Mouse (Mus musculus) embryonic fibroblast, embryonic 13.5 days (primary cell): ENCODE data around the gene Sh3bp5. TPM values are rescaled to one million over a fixed set of nuclear protein-coding genes. Genes with fewer than 3 reads are reported as not detected.
"Not testable (repeated sequence)": the region's sequence is repeated elsewhere in the genome, so short reads cannot be mapped to it uniquely, and the experiment has no call there.

Experiments used
- H3K27ac ChIP-seq: 2 replicates; pipeline ENCODE4 v1.5.1; 2012; ENCODE audit warnings: low read length, control low read depth, inconsistent platforms; ENCODE audit not compliant: insufficient read depth
- H3K4me1 ChIP-seq: 2 replicates; pipeline ENCODE4 v1.6.1; 2011; ENCODE audit warnings: low read length; ENCODE audit not compliant: control insufficient read depth, insufficient read depth
- H3K4me3 ChIP-seq: 2 replicates; pipeline ENCODE4 v1.5.1; 2011; ENCODE audit warnings: mild to moderate bottlenecking, control low read depth, low read length; ENCODE audit not compliant: insufficient read depth
- CTCF ChIP-seq: IDR thresholded peaks from 2 replicates; pipeline ENCODE4 v1.5.1; 2011; ENCODE audit warnings: mild to moderate bottlenecking, control low read depth, low read length, moderate library complexity, borderline replicate concordance; ENCODE audit not compliant: insufficient read depth
- POLR2A ChIP-seq: IDR thresholded peaks from 2 replicates; pipeline ENCODE4 v1.6.1; 2011; ENCODE audit warnings: low read depth, mild to moderate bottlenecking, control low read depth, low read length, moderate library complexity
- polyA plus RNA-seq: library from polyadenylated mRNA; stranded (reverse); fragments of >200 nt; gene quantifications from 2 replicates; pipeline ENCODE4 v1.2.4, GENCODE M21; 2011; ENCODE audit warnings: low read depth; ENCODE audit not compliant: missing spikeins, insufficient read length

Gene Sh3bp5
- polyA plus RNA-seq, 1 experiment = 25.0 TPM

DNA sequence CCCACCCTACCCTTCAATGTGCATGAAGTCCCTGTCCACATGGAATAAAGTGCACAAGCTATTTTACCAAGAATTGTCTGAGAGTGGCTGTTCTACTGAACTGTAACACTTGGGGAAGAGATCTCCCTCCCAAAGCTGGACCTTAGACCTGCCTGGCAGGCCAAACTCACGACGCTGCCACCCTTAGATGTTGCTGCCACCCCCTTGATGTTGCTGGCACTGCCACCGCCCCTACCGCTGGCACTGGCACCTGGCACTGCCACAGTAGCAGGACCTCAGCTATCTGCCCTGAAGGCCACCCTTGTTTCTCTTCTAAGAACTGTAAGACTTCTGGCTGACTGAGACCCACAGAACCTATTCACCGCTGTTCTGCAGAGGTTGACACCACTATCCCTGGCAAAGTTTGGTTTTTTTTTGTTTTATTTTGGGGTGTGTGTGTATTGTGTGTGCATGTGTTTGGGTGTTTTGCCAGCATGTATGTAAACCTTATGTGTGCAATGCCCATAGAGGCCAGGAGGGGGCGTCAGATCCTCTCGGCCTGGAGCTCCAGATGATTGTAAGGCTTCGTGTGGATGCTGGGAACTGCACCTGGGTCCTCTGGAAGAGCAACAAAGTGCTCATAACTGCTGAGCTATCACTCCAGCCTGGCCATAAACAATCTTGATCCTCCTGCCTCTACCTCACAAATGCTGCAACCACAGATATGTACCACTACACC, 19.1 kb upstream of the Sh3bp5 start:
- Histone ChIP-seq H3K4me1 (no peaks in the 10 kb centered on the region), H3K4me3 (no peak overlapping the region), H3K27ac (no peak overlapping the region)
- TF ChIP-seq POLR2A = no peak
- no peak for TF ChIP-seq CTCF

- not testable (repeated sequence) for H3K4me1 ChIP-seq, H3K27ac ChIP-seq
Observed at GRCm38 (mm10) chr14:31453946-31454345, 18.1 kb upstream of the Sh3bp5 start.

DNA sequence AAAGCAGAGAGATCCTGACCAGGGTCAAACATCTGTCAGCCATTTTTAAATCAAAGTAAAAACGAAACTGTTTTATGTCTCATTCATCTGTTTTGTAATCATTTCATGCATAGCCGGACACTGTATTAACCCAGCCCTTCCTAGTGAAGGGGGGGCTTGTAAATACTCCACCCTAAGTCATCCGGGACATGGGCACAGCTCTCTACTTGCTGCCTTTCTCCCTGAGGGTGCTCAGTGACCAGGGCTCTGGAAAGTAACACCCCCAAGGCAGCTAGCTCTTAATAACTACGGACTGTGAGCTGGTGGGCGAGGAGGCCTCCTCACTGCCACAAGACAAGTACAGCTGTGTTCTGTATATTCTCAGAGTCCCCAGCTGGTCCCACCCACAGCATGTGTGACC, 13.1 kb upstream of the Sh3bp5 start:
- peak overlapping the region; percentile 65; the same call in 1 of the 2 replicates for H3K27ac ChIP-seq
- no peak overlapping the region for H3K4me3 ChIP-seq
- H3K4me1 ChIP-seq = no peaks in the 10 kb centered on the region
- no peak for TF ChIP-seq POLR2A
- TF ChIP-seq CTCF = no peak

More at GRCm38 (mm10) chr14:31453946-31454345, 18.1 kb upstream of the Sh3bp5 start:
- not testable (repeated sequence) for H3K4me3 ChIP-seq

GRCm38 (mm10) chr14:31443616-31444015, 7.7 kb upstream of the Sh3bp5 start:
- H3K4me3 ChIP-seq = no peak overlapping the region
- no peaks in the 10 kb centered on the region for H3K4me1 ChIP-seq
- no peak overlapping the region for H3K27ac ChIP-seq
- TF ChIP-seq POLR2A = no peak
- TF ChIP-seq CTCF = no peak

DNA sequence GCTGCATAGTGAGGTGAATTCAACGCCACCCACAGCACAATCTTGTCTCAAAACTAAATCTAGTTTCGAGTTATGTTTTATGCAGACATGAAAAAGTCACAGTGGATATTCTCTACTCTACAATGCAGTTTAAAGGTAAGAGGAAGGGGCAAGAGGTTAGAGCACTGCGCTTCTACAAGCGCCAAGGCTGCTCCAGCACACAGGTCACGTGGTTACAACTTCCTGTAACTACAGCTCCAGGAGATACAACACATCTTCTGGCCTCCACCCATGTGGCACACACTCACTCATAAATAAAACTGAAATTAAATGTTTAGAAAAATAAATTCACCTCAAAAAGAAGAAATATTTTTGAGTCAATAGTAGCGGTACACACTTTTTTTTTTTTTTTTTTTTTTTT, 4.8 kb upstream of the Sh3bp5 start:
- Histone ChIP-seq H3K27ac (no peak overlapping the region), H3K4me1 (no peaks in the 10 kb centered on the region), H3K4me3 (no peak overlapping the region)
- TF ChIP-seq CTCF (no peak), POLR2A (no peak)

DNA sequence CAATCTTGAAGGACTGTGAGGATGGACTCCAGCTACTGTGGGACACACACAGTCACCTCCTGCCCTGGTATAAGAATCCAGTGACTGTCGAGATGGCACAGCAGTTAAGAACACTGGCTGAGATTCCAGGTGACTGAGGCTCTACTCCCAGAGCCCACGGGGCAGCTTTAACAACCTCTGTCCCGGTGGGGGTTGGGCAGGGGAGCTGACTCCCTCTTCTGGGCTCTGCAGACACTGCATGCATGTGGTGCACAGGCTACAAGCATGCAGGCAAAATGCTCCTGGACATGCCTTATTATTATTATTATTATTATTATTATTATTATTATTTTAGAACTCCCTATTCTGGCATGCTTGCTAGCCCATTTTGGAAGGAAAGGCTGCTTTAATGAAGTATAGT, 4.4 kb upstream of the Sh3bp5 start:
- no peak for TF ChIP-seq CTCF
- no peak for TF ChIP-seq POLR2A
- H3K27ac ChIP-seq = no peak overlapping the region
- H3K4me3 ChIP-seq = no peak overlapping the region
- H3K4me1 ChIP-seq = no peaks in the 10 kb centered on the region

- TF ChIP-seq CTCF (no peak), POLR2A (no peak)
- H3K4me3 ChIP-seq = no peak overlapping the region
- H3K27ac ChIP-seq = no peak overlapping the region
- H3K4me1 ChIP-seq = no peaks in the 10 kb centered on the region
Observed at GRCm38 (mm10) chr14:31439279-31439678, 3.4 kb upstream of the Sh3bp5 start.

DNA sequence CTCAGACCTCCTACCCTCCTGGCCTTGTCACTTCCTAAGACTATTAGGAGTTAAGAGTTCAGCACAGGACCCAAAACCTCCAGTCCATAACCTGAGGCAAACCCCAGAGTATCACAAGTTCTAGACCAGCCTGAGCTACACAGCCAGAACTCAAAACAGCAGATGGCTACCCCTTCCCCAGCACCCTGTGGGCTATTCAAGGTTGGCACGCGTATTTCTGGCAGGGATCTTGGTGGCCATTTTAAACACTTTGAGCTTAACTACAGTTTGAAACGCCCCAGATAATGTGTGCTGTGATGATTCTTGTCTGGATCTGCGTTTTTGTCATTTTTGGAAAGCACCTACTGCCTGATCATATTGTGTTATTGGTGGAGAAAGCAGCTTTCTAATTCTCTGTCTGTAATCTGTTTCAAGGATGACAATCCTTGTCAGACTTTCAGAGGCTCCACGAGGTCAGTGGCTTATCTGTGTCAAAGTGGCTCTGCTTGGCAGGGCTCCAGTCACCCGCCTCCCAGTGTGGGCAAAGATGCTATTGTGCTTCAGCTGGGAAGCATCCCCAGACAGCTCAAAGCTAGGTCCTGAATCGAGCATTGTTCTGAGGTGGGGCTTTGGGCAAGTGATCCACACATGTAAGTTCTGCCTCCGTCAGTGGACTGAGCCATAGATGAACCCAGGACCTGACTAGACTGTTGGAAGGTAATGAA, 2.1 kb upstream of the Sh3bp5 start:
- H3K27ac ChIP-seq = no peak overlapping the region
- TF ChIP-seq CTCF = no peak
- no peak for TF ChIP-seq POLR2A
- no peaks in the 10 kb centered on the region for H3K4me1 ChIP-seq
- H3K4me3 ChIP-seq = no peak overlapping the region

GRCm38 (mm10) chr14:31435018-31435915, 611 bp downstream of the Sh3bp5 start:
- TF ChIP-seq POLR2A = no peak
- TF ChIP-seq CTCF = no peak; the same call in 1 of the 2 replicates
- Histone ChIP-seq H3K4me3 (peak overlapping the region; percentile 68), H3K27ac (no peak overlapping the region), H3K4me1 (no peaks in the 10 kb centered on the region)
